Comparison of ENCODE assay signal across 8 mouse cellular contexts in genomic region chr7:141693591-141694273, GRCm38 (mm10). TPM values are rescaled to one million over a fixed set of nuclear protein-coding genes. Genes with fewer than 3 reads are reported as not detected.
DNase-seq lines count a peak whose midpoint lies in the region; ATAC-seq and TF ChIP-seq lines count a peak whose summit lies in the region.

No protein-coding gene starts in this region.

- no peaks in the 10 kb centered on the region for H3K27me3 ChIP-seq in hindbrain, embryonic 13.5 days
- no peaks in the 10 kb centered on the region for H3K27me3 ChIP-seq in limb, embryonic 14.5 days (ENCODE audit: control insufficient read depth, insufficient read depth, low read length)
- no peaks in the 10 kb centered on the region for H3K27me3 ChIP-seq in neural tube, embryonic 11.5 days (ENCODE audit: control insufficient read depth, insufficient read depth, low read length)

- peak; percentile 22 for DNase-seq in gastrocnemius, adult 2 months
- no peak for DNase-seq in gastrocnemius, adult 8-10 months (ENCODE audit: low spot score in 2 of 2)
- no peak for DNase-seq in limb, embryonic 14.5 days (ENCODE audit: low spot score)
- peak; percentile 44 for DNase-seq in neural tube, embryonic 11.5 days (ENCODE audit: low spot score)
- DNase-seq in spleen, postnatal 36 days (ENCODE audit: low spot score in 2 of 2): no peak
- DNase-seq in cerebellum, adult 9-11 months: no peak

- no peak overlapping the region for H3K9ac ChIP-seq in hindbrain, embryonic 13.5 days
- H3K9ac ChIP-seq in limb, embryonic 14.5 days (ENCODE audit: low read depth, low read length, severe bottlenecking): no peak overlapping the region
- no peak overlapping the region for H3K9ac ChIP-seq in neural tube, embryonic 11.5 days (ENCODE audit: low read length)

- peak; percentile 51 for ATAC-seq in common myeloid progenitor, adult 5-6 weeks (replicated peaks; ENCODE audit: low read depth, poor library complexity, severe bottlenecking)
- ATAC-seq in hindbrain, embryonic 13.5 days (ENCODE audit: low FRiP score): no peak
- peak; percentile 39; the same call in 1 of the 2 replicates for ATAC-seq in limb, embryonic 14.5 days (ENCODE audit: low FRiP score, low read depth)
- no peak for ATAC-seq in neural tube, embryonic 11.5 days (ENCODE audit: insufficient read depth, low FRiP score, low TSS enrichment)

- no peak for TF ChIP-seq CTCF in gastrocnemius, adult 2 months (IDR thresholded peaks at IDR 0.05)

- H3K4me1 ChIP-seq in hindbrain, embryonic 13.5 days (replicated peaks): 0 out of 2 replicates have a peak, but pooled peaks cover 3% of the 10 kb centered on the region
- H3K4me1 ChIP-seq in limb, embryonic 14.5 days (ENCODE audit: control insufficient read depth, insufficient read depth, low read length): no peaks in the 10 kb centered on the region
- H3K4me1 ChIP-seq in neural tube, embryonic 11.5 days (ENCODE audit: control insufficient read depth, insufficient read depth, low read length): no peaks in the 10 kb centered on the region

- H3K36me3 ChIP-seq in hindbrain, embryonic 13.5 days: no peaks in the 10 kb centered on the region
- no peaks in the 10 kb centered on the region for H3K36me3 ChIP-seq in limb, embryonic 14.5 days (ENCODE audit: control insufficient read depth, insufficient read depth, low read length)
- no peaks in the 10 kb centered on the region for H3K36me3 ChIP-seq in neural tube, embryonic 11.5 days (ENCODE audit: control insufficient read depth, insufficient read depth, low read length)

- 53% methylated on average over 30 of the region's 30 CpGs for WGBS in hindbrain, embryonic 13.5 days
- 55% methylated on average over 30 of the region's 30 CpGs for WGBS in limb, embryonic 14.5 days
- 56% methylated on average over 30 of the region's 30 CpGs for WGBS in neural tube, embryonic 11.5 days

- no peak overlapping the region for H3K27ac ChIP-seq in gastrocnemius, adult 2 months
- H3K27ac ChIP-seq in hindbrain, embryonic 13.5 days: no peak overlapping the region
- H3K27ac ChIP-seq in limb, embryonic 14.5 days (replicated peaks; ENCODE audit: low read depth, low read length): no peak overlapping the region
- no peak overlapping the region for H3K27ac ChIP-seq in neural tube, embryonic 11.5 days (ENCODE audit: low read depth, low read length)

- no peak overlapping the region for H3K4me3 ChIP-seq in gastrocnemius, adult 2 months
- H3K4me3 ChIP-seq in hindbrain, embryonic 13.5 days: peak overlapping the region; percentile 8; the same call in 1 of the 2 replicates
- peak overlapping the region; percentile 13; the same call in 1 of the 2 replicates for H3K4me3 ChIP-seq in limb, embryonic 14.5 days (replicated peaks; ENCODE audit: low read length)
- H3K4me3 ChIP-seq in neural tube, embryonic 11.5 days (ENCODE audit: low read depth, low read length): no peak overlapping the region

- H3K4me2 ChIP-seq in hindbrain, embryonic 13.5 days: peak overlapping the region; percentile 39
- peak overlapping the region; percentile 45 for H3K4me2 ChIP-seq in limb, embryonic 14.5 days (replicated peaks; ENCODE audit: low read depth, low read length, severe bottlenecking)
- peak overlapping the region; percentile 18; the same call in 1 of the 2 replicates for H3K4me2 ChIP-seq in neural tube, embryonic 11.5 days (ENCODE audit: low read depth)

- no peak for TF ChIP-seq POLR2A in limb, embryonic 14.5 days (IDR thresholded peaks at IDR 0.05; ENCODE audit: borderline replicate concordance, extremely low read depth, insufficient read depth, insufficient read length)

- intact Hi-C loops in gastrocnemius, adult 2 months (cut with DNase I): no loop called here

- H3K9me3 ChIP-seq in hindbrain, embryonic 13.5 days: no peaks in the 10 kb centered on the region
- no peaks in the 10 kb centered on the region for H3K9me3 ChIP-seq in limb, embryonic 14.5 days (ENCODE audit: control insufficient read depth, low read length)
- no peaks in the 10 kb centered on the region for H3K9me3 ChIP-seq in neural tube, embryonic 11.5 days (ENCODE audit: control insufficient read depth, low read length)

RNA-seq across cellular contexts. Expression of gene Muc2, which starts 3.6 kb away (rescaled TPM):
- total RNA-seq in gastrocnemius, adult 2 months (2021): under 1 TPM in 1 of 2 experiments, not detected in 1; 0.08 TPM
- total RNA-seq in gastrocnemius, adult 8-10 months (2022): under 1 TPM in 1 of 4 experiments, not detected in 3; 0.85 TPM
- total RNA-seq in common myeloid progenitor, adult 5-6 weeks (2017): not detected in 2 replicates
- polyA plus RNA-seq in hindbrain, embryonic 13.5 days (2015; fragmentation: Nextera tagmentation; extraction: Ambion mirVana): 0.14 and 0.38 TPM in 2 replicates
- 2.6 and 2.7 TPM in 2 replicates for polyA plus RNA-seq in limb, embryonic 14.5 days (2012; rRNA removed)
- polyA plus RNA-seq in limb, embryonic 14.5 days (2014; fragmentation: Nextera tagmentation; extraction: Ambion mirVana): 0.43 and 1.3 TPM in 2 replicates
- 0.54 TPM in 1 of 2 replicates, not detected in the other for polyA plus RNA-seq in neural tube, embryonic 11.5 days (2014; fragmentation: Nextera tagmentation; extraction: Ambion mirVana)

RNA-seq across cellular contexts. Expression of gene Muc6, which starts 38.6 kb away (rescaled TPM):
- total RNA-seq in gastrocnemius, adult 2 months (2021): not detected
- total RNA-seq in gastrocnemius, adult 8-10 months (2022): not detected
- total RNA-seq in common myeloid progenitor, adult 5-6 weeks (2017): 0.18 TPM in 1 of 2 replicates, not detected in the other
- 0.21 and 0.23 TPM in 2 replicates for polyA plus RNA-seq in hindbrain, embryonic 13.5 days (2015; fragmentation: Nextera tagmentation; extraction: Ambion mirVana)
- polyA plus RNA-seq in limb, embryonic 14.5 days (2012; rRNA removed): 0.06 and 0.09 TPM in 2 replicates
- polyA plus RNA-seq in limb, embryonic 14.5 days (2014; fragmentation: Nextera tagmentation; extraction: Ambion mirVana): 0.12 and 0.18 TPM in 2 replicates
- 0.19 and 0.20 TPM in 2 replicates for polyA plus RNA-seq in neural tube, embryonic 11.5 days (2014; fragmentation: Nextera tagmentation; extraction: Ambion mirVana)

Comparison
In these comparisons a context has a peak if more than half of its experiments do, and no peak if none do; other contexts are left out.
1. DNase-seq: peak in gastrocnemius, adult 2 months (single experiment) and neural tube, embryonic 11.5 days (single experiment); none in gastrocnemius, adult 8-10 months (0 of 2), limb, embryonic 14.5 days (single experiment), spleen, postnatal 36 days (0 of 2) and cerebellum, adult 9-11 months (single experiment).
2. H3K4me3 ChIP-seq: peak in hindbrain, embryonic 13.5 days (single experiment) and limb, embryonic 14.5 days (single experiment); none in gastrocnemius, adult 2 months (single experiment) and neural tube, embryonic 11.5 days (single experiment).
3. ATAC-seq: peak in common myeloid progenitor, adult 5-6 weeks (single experiment) and limb, embryonic 14.5 days (single experiment); none in hindbrain, embryonic 13.5 days (single experiment) and neural tube, embryonic 11.5 days (single experiment).
4. Peak in every context shown above with its lines, with median percentiles within 50 percentile points of each other: H3K4me2 ChIP-seq.